Mouse (Mus musculus) embryonic fibroblast, embryonic 13.5 days (primary cell): ENCODE measurements at regions not wholly inside any gene's neighbourhood (a gene's known extent, or its start where the extent isn't known, plus 50 kb on each side); places are given as distances from the start of the nearest gene placed in this dataset.

Source experiments
- CTCF ChIP-seq: IDR thresholded peaks from 2 replicates; pipeline ENCODE4 v1.5.1; 2011; ENCODE audit warnings: mild to moderate bottlenecking, control low read depth, low read length, moderate library complexity, borderline replicate concordance; ENCODE audit not compliant: insufficient read depth
- POLR2A ChIP-seq: IDR thresholded peaks from 2 replicates; pipeline ENCODE4 v1.6.1; 2011; ENCODE audit warnings: low read depth, mild to moderate bottlenecking, control low read depth, low read length, moderate library complexity

DNA sequence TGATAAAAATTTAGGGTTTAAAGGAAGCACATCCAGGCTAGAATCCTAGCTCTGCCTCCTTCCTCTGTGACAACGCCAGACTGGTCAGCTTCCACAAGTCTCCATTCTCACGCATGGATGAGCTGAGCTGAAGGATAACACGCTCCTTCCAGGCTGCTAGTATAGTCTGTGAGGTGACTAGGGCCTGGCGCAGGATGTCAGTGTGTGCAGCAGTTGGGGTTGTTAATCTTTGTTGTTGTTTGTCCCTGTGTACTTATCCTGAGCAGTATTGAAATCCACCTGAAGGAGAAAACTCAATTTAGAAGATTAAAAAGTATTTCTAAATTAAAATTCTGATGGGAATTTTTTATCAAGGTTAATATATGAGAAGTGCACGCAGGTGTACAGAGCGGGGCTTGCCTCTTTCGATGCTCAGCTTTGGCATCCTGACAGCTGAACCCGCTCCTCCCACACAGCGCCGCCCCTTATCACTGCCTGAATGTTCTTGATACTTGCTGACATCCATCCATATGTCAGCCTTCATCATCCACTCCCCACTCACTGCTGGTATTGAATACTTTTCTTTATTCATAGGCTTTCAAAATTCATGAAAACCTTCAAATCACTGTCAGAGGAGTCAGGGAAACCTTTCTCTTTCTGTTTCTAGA lies 130.7 kb upstream of the Bank1 start:
- TF ChIP-seq CTCF (no peak), POLR2A (no peak)
